Mouse (Mus musculus): ENCODE results near the gene Raver1.
"Not testable (repeated sequence)": the region's sequence is repeated elsewhere in the genome, so short reads cannot be mapped to it uniquely, and the experiment has no call there.

The Raver1 gene

GRCm38 (mm10) chr9:21105760-21106564 is 14.2 kb upstream of the Raver1 start:
- no peak for DNase-seq (ENCODE audit: low read depth, low spot score)

- DNase-seq (ENCODE audit: low read depth, low spot score): no peak
Measured at GRCm38 (mm10) chr9:21104814-21105213, 13.0 kb upstream of the Raver1 start.

- DNase-seq (ENCODE audit: low read depth, low spot score): no peak
Measured at GRCm38 (mm10) chr9:21102076-21102475, 10.3 kb upstream of the Raver1 start.

- DNase-seq (ENCODE audit: low read depth, low spot score): peak; percentile 43
Measured at GRCm38 (mm10) chr9:21100447-21101161, 8.8 kb upstream of the Raver1 start.

- no peak for DNase-seq (ENCODE audit: low read depth, low spot score)
Measured at GRCm38 (mm10) chr9:21097793-21098192, 6.0 kb upstream of the Raver1 start.

- DNase-seq (ENCODE audit: low read depth, low spot score): peak; percentile 84
Measured at GRCm38 (mm10) chr9:21095958-21096357, 4.2 kb upstream of the Raver1 start.

GRCm38 (mm10) chr9:21093423-21093822 is 1.6 kb upstream of the Raver1 start:
- no peak for DNase-seq (ENCODE audit: low read depth, low spot score)

- peak; percentile 36 for DNase-seq (ENCODE audit: low read depth, low spot score)
Measured at GRCm38 (mm10) chr9:21090972-21091706, 669 bp downstream of the Raver1 start.

- no peak for DNase-seq (ENCODE audit: low read depth, low spot score)
Measured at GRCm38 (mm10) chr9:21090537-21090936, 1.3 kb downstream of the Raver1 start.

- DNase-seq (ENCODE audit: low read depth, low spot score): no peak
Measured at GRCm38 (mm10) chr9:21083324-21083723, 8.5 kb downstream of the Raver1 start.

- no peak for DNase-seq (ENCODE audit: low read depth, low spot score)
Measured at GRCm38 (mm10) chr9:21081127-21081526, 10.7 kb downstream of the Raver1 start.

GRCm38 (mm10) chr9:21075625-21076024 is 16.2 kb downstream of the Raver1 start:
- no peak for DNase-seq (ENCODE audit: low read depth, low spot score)

- no peak for DNase-seq (ENCODE audit: low read depth, low spot score)
Measured at GRCm38 (mm10) chr9:21074173-21074572, 17.6 kb downstream of the Raver1 start.

- peak; percentile 93 for DNase-seq (ENCODE audit: low read depth, low spot score)
Measured at GRCm38 (mm10) chr9:21073044-21073840, 18.6 kb downstream of the Raver1 start, which contains the start of the genes Gm49373 and Fdx1l. Gene Gm49373 (minus strand): TSS chr9:21073096. Gene Fdx1l (minus strand): TSS chr9:21073614.

- DNase-seq (ENCODE audit: low read depth, low spot score): peak; percentile 54
Measured at GRCm38 (mm10) chr9:21072641-21073040, 19.2 kb downstream of the Raver1 start.

- DNase-seq (ENCODE audit: low read depth, low spot score): peak; percentile 52
Measured at GRCm38 (mm10) chr9:21067006-21067684, 24.7 kb downstream of the Raver1 start, which contains the start of gene Zglp1. Gene Zglp1 (minus strand): TSS chr9:21067093.

- no peak for DNase-seq (ENCODE audit: low read depth, low spot score)
Measured at GRCm38 (mm10) chr9:21062928-21063327, 28.9 kb downstream of the Raver1 start.

- no peak for DNase-seq (ENCODE audit: low read depth, low spot score)
Measured at GRCm38 (mm10) chr9:21051578-21051977, 40.2 kb downstream of the Raver1 start.

GRCm38 (mm10) chr9:21045235-21045634 is 46.6 kb downstream of the Raver1 start:
- no peak for DNase-seq (ENCODE audit: low read depth, low spot score)

- DNase-seq (ENCODE audit: low read depth, low spot score): not testable (repeated sequence)
Measured at GRCm38 (mm10) chr9:21044785-21045184, 47.0 kb downstream of the Raver1 start.

- no peak for DNase-seq (ENCODE audit: low read depth, low spot score)
Measured at GRCm38 (mm10) chr9:21043563-21043962, 48.2 kb downstream of the Raver1 start.

Data from ZHBTc4 (cell line).